Mouse (Mus musculus) cerebellum, adult 2 months (tissue): Measurements from ENCODE around the gene Myod1.

Experiments
- CTCF ChIP-seq: fragments of 200-500 bp; IDR thresholded peaks from 2 replicates; pipeline ENCODE4 v1.5.1; 2011; ENCODE audit warnings: low read depth, mild to moderate bottlenecking, control low read depth, low read length, moderate library complexity, borderline replicate concordance; ENCODE audit not compliant: insufficient read depth
- POLR2A ChIP-seq: fragments of 200-500 bp; IDR thresholded peaks from 2 replicates; pipeline ENCODE4 v1.6.1; 2011; ENCODE audit warnings: low read length, control low read depth, borderline replicate concordance; ENCODE audit not compliant: insufficient read depth

GRCm38 (mm10) chr7:46387430-46387829 is 11.2 kb downstream of the Myod1 start:
- TF ChIP-seq CTCF, result no peak
- TF ChIP-seq POLR2A, result no peak
